Mouse (Mus musculus) MEL (cell line): ENCODE data around the gene Ylpm1. TPM values are rescaled to one million over a fixed set of nuclear protein-coding genes. Genes with fewer than 3 reads are reported as not detected.

Experiments used
- DNase-seq: peaks from one replicate; pipeline ENCODE4 v3.0.0; 2011; ENCODE audit warnings: low read depth, low spot score
- H3K27ac ChIP-seq: 2 replicates; pipeline ENCODE4 v1.5.1; 2012; ENCODE audit warnings: low read depth, mild to moderate bottlenecking, control low read depth, low read length, moderate library complexity; ENCODE audit not compliant: control insufficient read depth
- H3K27me3 ChIP-seq, 2 experiments: fragments of 150-350 bp in 1 of 2; sonication (generic) in 1 of 2; 2 replicates each; pipeline ENCODE4 v1.6.1; 2012; ENCODE audit warnings: low read length in 2 of 2, mild to moderate bottlenecking in 2 of 2, improper control_type of control experiment in 1 of 2, moderate library complexity in 1 of 2; ENCODE audit not compliant: insufficient read depth in 2 of 2, control insufficient read depth in 1 of 2
- H3K36me3 ChIP-seq, 2 experiments: 2 replicates each; pipeline ENCODE4 v1.6.1; 2012 to 2014; ENCODE audit warnings: low read length in 2 of 2, improper control_type of control experiment in 1 of 2, inconsistent platforms in 1 of 2, mild to moderate bottlenecking in 1 of 2; ENCODE audit not compliant: insufficient read depth in 2 of 2, control insufficient read depth in 1 of 2
- H3K4me1 ChIP-seq, 2 experiments: fragments of 150-350 bp in 1 of 2; sonication (generic) in 1 of 2; 2 replicates each; pipeline ENCODE4 v1.6.1; 2012; ENCODE audit warnings: low read length in 2 of 2, improper control_type of control experiment in 1 of 2, mild to moderate bottlenecking in 1 of 2; ENCODE audit not compliant: insufficient read depth in 2 of 2, control insufficient read depth in 1 of 2
- H3K4me3 ChIP-seq, 2 experiments: fragments of 150-350 bp in 1 of 2; sonication (generic) in 1 of 2; 2 replicates each; pipeline ENCODE4 v1.5.1; 2012; ENCODE audit warnings: low read depth in 2 of 2, low read length in 2 of 2, mild to moderate bottlenecking in 2 of 2, moderate library complexity in 2 of 2, control low read depth in 1 of 2, improper control_type of control experiment in 1 of 2; ENCODE audit not compliant: control insufficient read depth in 1 of 2, insufficient read depth in 1 of 2
- H3K79me2 ChIP-seq: 2 replicates; pipeline ENCODE4 v1.6.1; 2012; ENCODE audit warnings: mild to moderate bottlenecking, low read length, moderate library complexity; ENCODE audit not compliant: control insufficient read depth, poor library complexity, insufficient read depth
- H3K9ac ChIP-seq: 2 replicates; pipeline ENCODE4 v1.6.1; 2012; ENCODE audit warnings: low read depth, mild to moderate bottlenecking, control low read depth, low read length, moderate library complexity; ENCODE audit not compliant: control insufficient read depth, poor library complexity, severe bottlenecking
- H3K9me3 ChIP-seq: fragments of 150-350 bp; sonication (generic); replicated peaks from 2 replicates; pipeline ENCODE4 v1.6.1; 2012; ENCODE audit warnings: mild to moderate bottlenecking, low read length, improper control_type of control experiment, moderate library complexity; ENCODE audit not compliant: insufficient read depth
- CHD1 ChIP-seq: IDR thresholded peaks from 2 replicates; pipeline ENCODE4 v1.6.1; 2012; ENCODE audit warnings: low read depth, mild to moderate bottlenecking, inconsistent platforms, low read length, improper control_type of control experiment
- CHD2 ChIP-seq: IDR thresholded peaks from 2 replicates; pipeline ENCODE4 v1.6.1; 2011; ENCODE audit warnings: low read length, improper control_type of control experiment
- CTCF ChIP-seq, 3 experiments: IDR thresholded peaks in 2 of 3; conservative IDR thresholded peaks in 1 of 3; 2 replicates each; pipeline ENCODE4 v1.5.1; 2011 to 2012; ENCODE audit warnings: low read length in 3 of 3, low read depth in 2 of 3, mild to moderate bottlenecking in 2 of 3, improper control_type of control experiment in 1 of 3, inconsistent platforms in 1 of 3, mixed read lengths in 1 of 3, moderate library complexity in 1 of 3; ENCODE audit not compliant: control insufficient read depth in 1 of 3, insufficient read depth in 1 of 3, poor library complexity in 1 of 3, severe bottlenecking in 1 of 3
- E2F4 ChIP-seq: IDR thresholded peaks from 2 replicates; pipeline ENCODE4 v1.6.1; 2011; ENCODE audit warnings: low read depth, low read length, improper control_type of control experiment, borderline replicate concordance
- ELF1 ChIP-seq: IDR thresholded peaks from 2 replicates; pipeline ENCODE4 v1.6.1; 2014; ENCODE audit warnings: low read depth, mild to moderate bottlenecking, inconsistent platforms, low read length, improper control_type of control experiment, moderate library complexity
- EP300 ChIP-seq, 2 experiments: IDR thresholded peaks; 2 replicates each; pipeline ENCODE4 v1.6.1; 2011; ENCODE audit warnings: improper control_type of control experiment in 2 of 2, low read length in 2 of 2, low read depth in 1 of 2, mild to moderate bottlenecking in 1 of 2
- ETS1 ChIP-seq: IDR thresholded peaks from 2 replicates; pipeline ENCODE4 v1.6.1; 2012; ENCODE audit warnings: low read depth, mild to moderate bottlenecking, inconsistent platforms, low read length, improper control_type of control experiment, moderate library complexity
- GABPA ChIP-seq: IDR thresholded peaks from 2 replicates; pipeline ENCODE4 v1.6.1; 2012; ENCODE audit warnings: low read depth, mild to moderate bottlenecking, inconsistent platforms, low read length, improper control_type of control experiment, moderate library complexity
- GATA1 ChIP-seq: IDR thresholded peaks from 2 replicates; pipeline ENCODE4 v1.6.1; 2011; ENCODE audit warnings: low read depth, low read length, improper control_type of control experiment
- HCFC1 ChIP-seq: IDR thresholded peaks from 2 replicates; pipeline ENCODE4 v1.6.1; 2012; ENCODE audit warnings: low read depth, mild to moderate bottlenecking, inconsistent platforms, low read length, improper control_type of control experiment, moderate library complexity
- JUND ChIP-seq: IDR thresholded peaks from 2 replicates; pipeline ENCODE4 v1.6.1; 2011; ENCODE audit warnings: low read depth, mild to moderate bottlenecking, improper control_type of control experiment, low read length
- KAT2A ChIP-seq: conservative IDR thresholded peaks from 2 replicates; pipeline ENCODE4 v1.6.1; 2012; ENCODE audit warnings: low read depth, low read length, improper control_type of control experiment, inconsistent platforms
- MAFK ChIP-seq: IDR thresholded peaks from 2 replicates; pipeline ENCODE4 v1.6.1; 2011; ENCODE audit warnings: low read depth, mild to moderate bottlenecking, low read length, improper control_type of control experiment, borderline replicate concordance
- MAX ChIP-seq: IDR thresholded peaks from 2 replicates; pipeline ENCODE4 v1.6.1; 2011; ENCODE audit warnings: low read length, improper control_type of control experiment
- MAZ ChIP-seq: IDR thresholded peaks from 2 replicates; pipeline ENCODE4 v1.6.1; 2012; ENCODE audit warnings: low read depth, mild to moderate bottlenecking, inconsistent platforms, low read length, improper control_type of control experiment
- MEF2A ChIP-seq: IDR thresholded peaks from 2 replicates; pipeline ENCODE4 v1.6.1; 2014; ENCODE audit warnings: low read depth, mild to moderate bottlenecking, inconsistent platforms, low read length, improper control_type of control experiment; ENCODE audit not compliant: poor library complexity, insufficient replicate concordance, severe bottlenecking; ENCODE audit errors: extremely low read depth
- MXI1 ChIP-seq: IDR thresholded peaks from 2 replicates; pipeline ENCODE4 v1.6.1; 2011; ENCODE audit warnings: mild to moderate bottlenecking, low read depth, low read length, improper control_type of control experiment
- MYB ChIP-seq: IDR thresholded peaks from 2 replicates; pipeline ENCODE4 v1.6.1; 2011; ENCODE audit warnings: mild to moderate bottlenecking, low read depth, low read length, improper control_type of control experiment
- NELFE ChIP-seq: IDR thresholded peaks from 2 replicates; pipeline ENCODE4 v1.6.1; 2011; ENCODE audit warnings: low read depth, low read length, improper control_type of control experiment
- NRF1 ChIP-seq: IDR thresholded peaks from 2 replicates; pipeline ENCODE4 v1.6.1; 2014; ENCODE audit warnings: low read depth, mild to moderate bottlenecking, inconsistent platforms, low read length, improper control_type of control experiment, moderate library complexity; ENCODE audit not compliant: poor library complexity, insufficient read depth, severe bottlenecking
- POLR2A ChIP-seq, 2 experiments: IDR thresholded peaks; 2 replicates each; pipeline ENCODE4 v1.6.1; 2011 to 2012; ENCODE audit warnings: low read length in 2 of 2, mild to moderate bottlenecking in 2 of 2, control low read depth in 1 of 2, improper control_type of control experiment in 1 of 2, low read depth in 1 of 2, moderate library complexity in 1 of 2; ENCODE audit not compliant: control insufficient read depth in 1 of 2, insufficient read depth in 1 of 2, poor library complexity in 1 of 2
- POLR2AphosphoS2 ChIP-seq: IDR thresholded peaks from 2 replicates; pipeline ENCODE4 v1.6.1; 2011; ENCODE audit warnings: low read length, improper control_type of control experiment
- RAD21 ChIP-seq: IDR thresholded peaks from 2 replicates; pipeline ENCODE4 v1.6.1; 2011; ENCODE audit warnings: mild to moderate bottlenecking, low read depth, low read length, improper control_type of control experiment
- RCOR1 ChIP-seq: IDR thresholded peaks from 2 replicates; pipeline ENCODE4 v1.6.1; 2012; ENCODE audit warnings: low read depth, mild to moderate bottlenecking, inconsistent platforms, low read length, improper control_type of control experiment
- SIN3A ChIP-seq: IDR thresholded peaks from 2 replicates; pipeline ENCODE4 v1.6.1; 2012; ENCODE audit warnings: low read length, improper control_type of control experiment, inconsistent platforms
- SMC3 ChIP-seq: IDR thresholded peaks from 2 replicates; pipeline ENCODE4 v1.6.1; 2011; ENCODE audit warnings: low read depth, low read length, improper control_type of control experiment
- TAL1 ChIP-seq: IDR thresholded peaks from 2 replicates; pipeline ENCODE4 v1.6.1; 2012; ENCODE audit warnings: mild to moderate bottlenecking, inconsistent platforms, low read length, moderate library complexity, mixed read lengths
- TBP ChIP-seq: IDR thresholded peaks from 2 replicates; pipeline ENCODE4 v1.8.0; 2011; ENCODE audit warnings: low read depth, low read length, improper control_type of control experiment
- TCF12 ChIP-seq: IDR thresholded peaks from 2 replicates; pipeline ENCODE4 v1.6.1; 2014; ENCODE audit warnings: low read depth, mild to moderate bottlenecking, inconsistent platforms, low read length, improper control_type of control experiment, moderate library complexity
- UBTF ChIP-seq: IDR thresholded peaks from 2 replicates; pipeline ENCODE4 v1.6.1; 2012; ENCODE audit warnings: low read depth, mild to moderate bottlenecking, inconsistent platforms, low read length, improper control_type of control experiment, moderate library complexity, borderline replicate concordance; ENCODE audit not compliant: insufficient read depth
- USF1 ChIP-seq: IDR thresholded peaks from 2 replicates; pipeline ENCODE4 v1.6.1; 2014; ENCODE audit warnings: low read depth, mild to moderate bottlenecking, inconsistent platforms, low read length, improper control_type of control experiment, moderate library complexity
- USF2 ChIP-seq, 2 experiments: IDR thresholded peaks; 2 replicates each; pipeline ENCODE4 v1.6.1; 2011 to 2012; ENCODE audit warnings: improper control_type of control experiment in 2 of 2, low read length in 2 of 2, borderline replicate concordance in 1 of 2, inconsistent platforms in 1 of 2, low read depth in 1 of 2, mild to moderate bottlenecking in 1 of 2; ENCODE audit not compliant: insufficient read depth in 1 of 2
- ZC3H11A ChIP-seq: IDR thresholded peaks from 2 replicates; pipeline ENCODE4 v1.6.1; 2012; ENCODE audit warnings: low read depth, mild to moderate bottlenecking, inconsistent platforms, low read length, improper control_type of control experiment
- ZKSCAN1 ChIP-seq: IDR thresholded peaks from 2 replicates; pipeline ENCODE4 v1.6.1; 2012; ENCODE audit warnings: low read depth, mild to moderate bottlenecking, inconsistent platforms, low read length, improper control_type of control experiment, moderate library complexity
- ZMIZ1 ChIP-seq: IDR thresholded peaks from 2 replicates; pipeline ENCODE4 v1.6.1; 2012; ENCODE audit warnings: low read depth, mild to moderate bottlenecking, inconsistent platforms, low read length, improper control_type of control experiment, moderate library complexity
- ZNF384 ChIP-seq: IDR thresholded peaks from 2 replicates; pipeline ENCODE4 v1.6.1; 2012; ENCODE audit warnings: low read depth, mild to moderate bottlenecking, inconsistent platforms, low read length, improper control_type of control experiment
- polyA plus RNA-seq, 2 experiments: library from polyadenylated mRNA; stranded (reverse) in 1 of 2; unstranded in 1 of 2; fragments of >175 nt in 1 of 2; fragments of >200 nt in 1 of 2; gene quantifications; 2 replicates each; pipeline versions ENCODE4 v1.2.1 to v1.2.4; 2012; ENCODE audit warnings: low replicate concordance in 2 of 2, low read depth in 1 of 2; ENCODE audit not compliant: insufficient read length in 2 of 2, insufficient read depth in 1 of 2, missing spikeins in 1 of 2
- total RNA-seq: library from RNA; depleted of rRNA; stranded (reverse); fragments of 300-350 nt; gene quantifications from 2 replicates; pipeline ENCODE4 v1.2.3, GENCODE M21; 2012

Gene Ylpm1
- total and polyA plus RNA-seq, 3 experiments: 16.9 to 41.8 (median 29.9) TPM

GRCm38 (mm10) chr12:84968831-84969655 is 27.1 kb upstream of the Ylpm1 start:
- H3K36me3 ChIP-seq: peaks cover 0 to 18% of the 10 kb centered on the region in 2 experiments
- H3K9me3 ChIP-seq: no peaks in the 10 kb centered on the region
- peak overlapping the region; percentile 93 to 94 for H3K4me3 ChIP-seq
- H3K79me2 ChIP-seq: peaks cover 38% of the 10 kb centered on the region
- H3K27ac ChIP-seq: peak overlapping the region; percentile 89
- DNase-seq: peak; percentile 87
- no peaks in the 10 kb centered on the region for H3K27me3 ChIP-seq
- peak overlapping the region; percentile 87 for H3K9ac ChIP-seq
- H3K4me1 ChIP-seq: peaks cover 2 to 8% of the 10 kb centered on the region in 2 experiments; a peak in 3 of 4 replicates
- no peak for TF ChIP-seq MAFK
- TF ChIP-seq ZMIZ1: no peak
- TF ChIP-seq POLR2A (IDR thresholded peaks at IDR 0.05; ENCODE audit: control insufficient read depth in 1 of 2, insufficient read depth in 1 of 2, low read depth in 1 of 2, low read length in 2 of 2, poor library complexity in 1 of 2): no peak
- TF ChIP-seq POLR2AphosphoS2: no peak
- peak; percentile 92 for TF ChIP-seq TCF12
- TF ChIP-seq KAT2A: peak; percentile 33; the same call in 1 of the 2 replicates
- TF ChIP-seq ZNF384: no peak
- TF ChIP-seq GABPA: no peak
- TF ChIP-seq USF1: no peak
- peak; percentile 54; the same call in 1 of the 2 replicates for TF ChIP-seq MXI1
- no peak for TF ChIP-seq CTCF (IDR thresholded peaks at IDR 0.05 in 2 of 3, conservative IDR thresholded peaks at IDR 0.05 in 1 of 3; ENCODE audit: control insufficient read depth in 1 of 3, insufficient read depth in 1 of 3, low read depth in 2 of 3, low read length in 3 of 3, poor library complexity in 1 of 3, severe bottlenecking in 1 of 3)
- TF ChIP-seq NRF1: no peak
- TF ChIP-seq ZC3H11A: no peak; the same call in 1 of the 2 replicates
- peak; percentile 87 to 89 for TF ChIP-seq EP300 (IDR thresholded peaks at IDR 0.05; ENCODE audit: low read depth in 1 of 2, low read length in 2 of 2)
- TF ChIP-seq USF2 (IDR thresholded peaks at IDR 0.05; ENCODE audit: borderline replicate concordance in 1 of 2, insufficient read depth in 1 of 2, low read depth in 1 of 2, low read length in 2 of 2): no peak
- TF ChIP-seq CHD1: peak; percentile 87; the same call in 1 of the 2 replicates
- TF ChIP-seq ZKSCAN1: no peak
- TF ChIP-seq RCOR1: peak; percentile 54
- no peak for TF ChIP-seq E2F4
- no peak for TF ChIP-seq MEF2A
- TF ChIP-seq MAX: no peak; the same call in 1 of the 2 replicates
- no peak for TF ChIP-seq CHD2
- 0 out of 2 replicates have a peak, but pooled peaks have one; percentile 39 for TF ChIP-seq TBP
- peak; percentile 87 for TF ChIP-seq SIN3A
- TF ChIP-seq SMC3: no peak
- TF ChIP-seq UBTF: no peak
- TF ChIP-seq ETS1: peak; percentile 84
- no peak for TF ChIP-seq JUND
- TF ChIP-seq ELF1: no peak
- peak; percentile 92 for TF ChIP-seq GATA1
- 0 out of 2 replicates have a peak, but pooled peaks have one; percentile 27 for TF ChIP-seq NELFE
- TF ChIP-seq RAD21: no peak
- peak; percentile 92 for TF ChIP-seq TAL1
- no peak for TF ChIP-seq MYB
- TF ChIP-seq HCFC1: peak; percentile 40; the same call in 1 of the 2 replicates
- peak; percentile 45 for TF ChIP-seq MAZ
